Mouse (Mus musculus): ENCODE results near the gene Shank1.
"Not testable (repeated sequence)": the region's sequence is repeated elsewhere in the genome, so short reads cannot be mapped to it uniquely, and the experiment has no call there.

The Shank1 gene

GRCm38 (mm10) chr7:44309475-44310284 lies at the start of gene Shank1:
Shank1 (plus strand) TSS chr7:44310253.
- no peak for DNase-seq (ENCODE audit: inconsistent ontology term)

DNA sequence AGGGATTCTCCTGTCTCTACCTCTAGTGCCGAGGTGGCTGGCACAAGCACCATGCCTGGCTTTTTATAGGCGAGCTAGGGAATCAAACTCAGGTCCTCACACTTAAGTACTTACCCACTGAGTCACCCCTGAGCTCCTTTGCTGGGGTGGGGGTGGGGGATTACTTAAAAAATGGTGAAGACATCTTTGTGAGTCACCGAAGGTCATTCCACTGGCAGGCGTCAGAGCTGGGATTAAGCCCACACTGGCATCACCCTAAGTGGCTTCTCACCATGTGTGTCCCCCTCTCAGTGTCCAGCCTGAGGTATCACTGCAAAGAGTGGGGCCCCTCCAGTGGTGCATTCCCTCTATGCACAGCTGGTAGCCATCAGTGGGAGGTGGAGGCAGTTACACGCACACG lies 49.6 kb upstream of the Shank1 start:
- DNase-seq (ENCODE audit: inconsistent ontology term): peak; percentile 7

DNA sequence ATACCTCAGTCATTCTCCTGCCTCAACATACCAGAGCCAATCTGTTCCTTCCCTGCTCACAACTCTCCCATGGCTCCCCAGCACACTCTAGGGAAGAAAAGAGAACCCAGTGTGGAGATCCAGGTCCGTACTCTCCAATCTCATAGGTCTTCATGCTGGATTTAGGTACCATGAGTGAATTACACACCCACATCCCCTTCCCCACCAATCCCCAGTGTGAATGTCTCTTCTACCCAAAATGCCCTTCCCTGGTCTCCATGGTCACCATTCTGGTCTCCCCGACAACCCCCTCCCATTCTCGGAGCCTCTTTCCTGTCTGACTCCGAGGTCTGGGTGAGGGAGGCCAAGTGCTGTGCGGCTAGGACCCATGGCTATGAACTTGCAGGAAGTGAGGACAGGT lies 48.9 kb upstream of the Shank1 start, which contains the start of gene Gm15517:
Gm15517 (plus strand) TSS at position 301 of the 400 bp plus-strand sequence.
- no peak for DNase-seq (ENCODE audit: inconsistent ontology term)

- DNase-seq (ENCODE audit: inconsistent ontology term): peak; percentile 86
These were observed 47.0 kb upstream of the Shank1 start for GRCm38 (mm10) chr7:44262791-44263643.

DNA sequence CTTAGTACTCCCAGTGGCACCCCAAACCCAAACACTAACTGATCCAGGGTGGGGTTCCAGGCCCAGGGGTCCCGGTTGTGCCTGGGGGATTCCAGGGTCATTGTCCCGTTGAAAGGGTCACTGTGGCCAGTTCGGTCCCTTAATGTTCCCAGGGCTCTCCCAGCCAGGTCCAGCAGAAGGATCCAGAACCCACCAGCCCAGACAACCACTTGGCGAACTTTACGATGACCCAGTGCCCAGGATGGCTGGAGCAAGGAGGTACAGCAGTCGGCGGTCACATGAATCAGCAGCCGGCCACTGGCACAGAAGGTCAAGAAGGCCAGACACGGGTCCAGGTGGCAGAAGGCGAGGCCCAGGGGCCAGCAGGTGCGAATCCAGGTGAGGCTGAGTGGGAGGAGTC lies 41.9 kb upstream of the Shank1 start:
- DNase-seq (ENCODE audit: inconsistent ontology term): no peak

- DNase-seq (ENCODE audit: inconsistent ontology term): no peak
These were observed 40.7 kb upstream of the Shank1 start for GRCm38 (mm10) chr7:44269397-44269796.

GRCm38 (mm10) chr7:44271309-44271708 lies 38.7 kb upstream of the Shank1 start:
- no peak for DNase-seq (ENCODE audit: inconsistent ontology term)

DNA sequence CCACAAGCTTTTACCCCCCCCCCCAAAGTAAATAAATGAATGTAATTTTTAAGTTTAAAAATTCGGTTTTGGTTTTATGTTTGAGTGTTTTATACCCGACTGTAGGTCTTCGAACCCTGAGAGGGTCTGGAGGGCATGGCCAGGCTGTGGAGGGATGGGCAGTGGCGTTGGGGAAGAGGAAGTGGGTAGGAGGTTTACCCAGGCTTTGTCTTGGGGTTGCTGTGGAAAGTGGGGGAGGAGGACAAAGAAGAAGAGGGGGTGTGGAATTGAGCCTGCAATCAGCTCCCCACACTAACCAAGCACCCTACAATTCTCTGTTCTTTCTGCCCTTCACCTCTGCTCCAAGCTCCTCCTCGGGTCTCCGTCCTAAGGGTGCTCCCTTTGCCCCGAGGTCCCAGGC lies 37.5 kb upstream of the Shank1 start:
- no peak for DNase-seq (ENCODE audit: inconsistent ontology term)

DNA sequence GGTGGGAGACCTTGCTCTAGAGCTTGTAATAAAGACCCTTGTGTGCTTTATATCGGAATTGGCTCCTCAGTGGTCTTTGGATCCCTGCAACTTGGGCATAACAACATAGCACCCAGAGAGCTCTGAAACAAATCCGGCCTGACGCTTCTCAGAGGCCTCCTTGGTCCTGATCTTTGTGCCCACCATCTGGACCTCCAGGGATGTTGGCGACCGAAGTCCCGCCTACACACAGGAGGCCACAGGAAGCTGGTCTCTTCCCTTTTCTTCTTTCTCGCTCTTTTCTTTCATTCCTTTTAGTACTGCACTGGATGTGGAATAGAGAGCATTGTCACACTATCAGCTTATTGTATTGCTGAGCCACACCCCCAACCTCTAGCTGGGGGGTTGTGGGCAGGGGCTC lies 36.6 kb upstream of the Shank1 start:
- no peak for DNase-seq (ENCODE audit: inconsistent ontology term)

DNA sequence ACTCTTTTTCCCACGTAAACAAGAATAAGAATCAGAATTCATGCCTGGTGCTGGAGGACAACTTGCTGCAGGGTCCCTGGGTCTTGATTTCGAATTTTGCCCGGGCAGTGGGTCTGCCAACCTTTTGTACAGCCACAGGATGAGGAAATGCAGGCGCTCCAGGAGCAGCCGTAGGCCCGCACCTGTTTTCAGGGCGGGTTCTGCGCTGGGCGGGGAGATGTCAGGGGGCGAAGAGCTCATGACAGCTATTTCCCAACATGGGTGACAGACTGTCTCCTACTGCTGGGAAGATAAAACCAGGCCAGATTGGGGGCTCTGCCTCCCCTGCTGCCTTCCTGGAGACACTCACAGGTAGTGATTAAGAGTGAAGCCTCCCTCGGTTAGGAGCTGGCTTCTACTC lies 36.0 kb upstream of the Shank1 start:
- DNase-seq (ENCODE audit: inconsistent ontology term): no peak

- no peak for DNase-seq (ENCODE audit: inconsistent ontology term)
These were observed 34.5 kb upstream of the Shank1 start for GRCm38 (mm10) chr7:44275546-44275945.

GRCm38 (mm10) chr7:44276461-44277249 lies 33.4 kb upstream of the Shank1 start:
- DNase-seq (ENCODE audit: inconsistent ontology term): no peak

GRCm38 (mm10) chr7:44277250-44277622 lies 32.8 kb upstream of the Shank1 start:
- no peak for DNase-seq (ENCODE audit: inconsistent ontology term)

- no peak for DNase-seq (ENCODE audit: inconsistent ontology term)
These were observed 29.1 kb upstream of the Shank1 start for GRCm38 (mm10) chr7:44280959-44281358.

DNA sequence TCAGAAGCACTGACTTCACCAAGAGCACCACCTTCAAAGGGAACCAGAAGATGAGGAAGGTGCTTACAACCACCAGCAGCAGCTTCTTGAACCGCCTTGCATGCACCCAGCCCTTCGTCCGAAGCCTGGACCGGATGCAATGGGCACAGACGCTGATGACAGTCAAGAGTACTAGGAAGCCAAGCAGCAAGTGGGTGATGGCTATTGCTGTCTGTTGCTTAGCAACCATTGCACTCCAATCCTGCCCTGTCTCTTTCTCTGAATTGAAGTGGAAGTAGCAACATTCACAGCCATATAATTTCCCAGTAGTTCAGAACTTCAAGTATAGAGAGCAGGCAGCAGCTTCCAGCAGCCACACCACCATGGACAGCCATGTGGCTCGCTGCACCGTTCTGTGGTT lies 28.5 kb upstream of the Shank1 start:
- DNase-seq (ENCODE audit: inconsistent ontology term): no peak

DNA sequence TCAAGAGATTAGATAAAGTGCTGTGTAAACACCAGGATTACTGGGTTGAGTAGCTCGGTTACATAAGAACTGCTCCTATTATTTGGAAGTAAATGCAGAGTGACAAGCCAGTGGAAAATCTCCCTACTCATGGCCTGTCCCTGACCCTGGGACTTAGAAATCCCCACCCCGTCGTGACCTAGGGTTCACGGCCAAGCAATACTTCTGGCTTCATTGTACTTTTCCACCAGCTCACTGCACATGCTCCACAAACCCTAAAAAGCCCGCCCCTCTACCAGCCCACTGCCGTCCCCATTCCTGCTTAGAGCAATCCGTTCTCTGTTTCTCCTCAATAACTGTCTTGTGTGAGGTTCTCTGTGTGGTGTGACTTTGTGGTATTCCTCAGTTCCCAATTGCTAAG lies 22.3 kb upstream of the Shank1 start:
- no peak for DNase-seq (ENCODE audit: inconsistent ontology term)

DNA sequence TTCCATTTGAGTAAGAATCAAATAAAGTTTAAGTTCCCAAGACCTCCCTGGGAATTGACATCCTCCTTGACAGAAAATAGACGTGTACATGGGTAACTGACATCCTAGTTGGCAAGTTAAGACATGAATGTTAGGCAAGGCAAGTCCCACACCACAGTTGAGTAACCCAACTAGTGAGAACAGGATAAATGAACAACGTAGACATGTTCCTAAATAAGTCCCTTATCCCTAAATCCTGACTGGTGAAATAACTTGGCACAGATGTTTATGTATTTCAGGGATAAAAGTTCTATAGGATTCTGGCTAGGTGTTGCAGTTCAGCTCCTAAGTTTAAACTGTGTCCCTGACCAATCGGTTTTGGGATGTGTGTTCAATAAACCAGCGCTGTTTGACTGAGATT lies 19.1 kb upstream of the Shank1 start:
- DNase-seq (ENCODE audit: inconsistent ontology term): no peak

DNA sequence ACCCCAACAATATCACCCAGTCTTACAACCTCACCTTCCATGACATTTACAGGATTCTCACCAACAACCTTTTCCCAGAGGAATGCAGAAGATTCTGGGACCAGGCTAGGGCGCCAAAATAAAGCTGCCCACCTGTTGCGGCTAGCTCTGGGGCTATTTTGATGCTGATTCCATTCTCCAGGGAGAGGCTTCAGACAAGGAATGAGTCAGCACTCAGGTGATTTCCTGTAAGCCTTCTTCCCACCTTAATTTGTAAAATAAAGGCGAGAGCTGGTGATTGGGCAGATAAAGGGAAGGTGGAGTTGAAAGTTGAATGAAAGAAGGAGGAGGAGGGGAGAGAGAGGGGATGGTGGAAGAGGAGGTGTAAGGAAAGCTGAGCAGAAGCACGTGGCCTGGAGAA lies 18.6 kb upstream of the Shank1 start:
- no peak for DNase-seq (ENCODE audit: inconsistent ontology term)

- not testable (repeated sequence) for DNase-seq (ENCODE audit: inconsistent ontology term)
These were observed 12.6 kb upstream of the Shank1 start for GRCm38 (mm10) chr7:44297501-44297900.

DNA sequence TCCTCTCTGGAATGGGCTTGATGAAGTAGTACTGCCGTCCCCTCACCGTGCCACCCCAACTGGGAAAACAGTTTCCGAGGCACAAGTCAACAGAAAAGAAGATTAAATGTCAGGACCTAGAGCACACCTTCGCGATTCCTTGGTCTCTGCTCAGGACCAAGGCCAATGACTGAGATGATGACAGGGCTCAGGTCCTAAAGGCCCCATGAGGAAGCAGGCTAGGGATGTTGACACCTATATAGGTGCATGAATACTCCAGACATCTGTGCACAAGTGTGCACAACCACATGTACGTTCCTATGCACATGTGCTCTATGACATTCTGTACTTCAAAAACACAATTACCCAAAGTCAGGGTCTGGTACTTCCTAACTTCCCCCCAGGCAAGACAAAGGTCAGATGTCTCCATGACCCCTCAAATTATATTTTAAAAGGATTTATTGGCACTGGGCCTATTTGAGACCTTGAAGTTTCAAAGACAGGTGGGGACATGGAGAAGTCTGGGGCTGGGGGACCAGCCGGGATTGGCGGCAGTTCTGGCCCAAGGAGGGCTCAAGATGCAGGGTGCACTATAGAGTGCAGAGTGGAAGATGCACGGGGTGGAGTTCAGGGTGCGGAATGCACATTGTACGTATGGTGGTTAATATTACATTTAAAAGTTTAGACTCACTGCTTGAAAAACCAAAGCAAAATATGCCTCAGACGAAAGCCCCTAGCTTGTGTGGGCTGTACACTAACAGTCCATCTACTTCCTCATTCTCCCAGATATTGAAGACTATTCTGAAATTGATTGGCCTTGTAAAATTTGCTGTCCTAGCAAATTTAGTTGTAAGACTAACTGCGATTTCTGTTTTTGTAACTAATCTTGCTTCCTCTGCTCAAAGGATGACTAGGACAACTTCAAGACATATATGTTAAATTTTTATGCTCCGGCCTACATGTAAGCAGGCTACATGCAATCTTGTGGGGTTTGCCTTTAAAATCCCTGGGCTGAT lies 6.4 kb upstream of the Shank1 start:
- DNase-seq (ENCODE audit: inconsistent ontology term): no peak

- DNase-seq (ENCODE audit: inconsistent ontology term): no peak
These were observed 5.6 kb upstream of the Shank1 start for GRCm38 (mm10) chr7:44304463-44304774.
